Mouse (Mus musculus): ENCODE data around the gene Ltbp1.

Ltbp1 gene

DNA sequence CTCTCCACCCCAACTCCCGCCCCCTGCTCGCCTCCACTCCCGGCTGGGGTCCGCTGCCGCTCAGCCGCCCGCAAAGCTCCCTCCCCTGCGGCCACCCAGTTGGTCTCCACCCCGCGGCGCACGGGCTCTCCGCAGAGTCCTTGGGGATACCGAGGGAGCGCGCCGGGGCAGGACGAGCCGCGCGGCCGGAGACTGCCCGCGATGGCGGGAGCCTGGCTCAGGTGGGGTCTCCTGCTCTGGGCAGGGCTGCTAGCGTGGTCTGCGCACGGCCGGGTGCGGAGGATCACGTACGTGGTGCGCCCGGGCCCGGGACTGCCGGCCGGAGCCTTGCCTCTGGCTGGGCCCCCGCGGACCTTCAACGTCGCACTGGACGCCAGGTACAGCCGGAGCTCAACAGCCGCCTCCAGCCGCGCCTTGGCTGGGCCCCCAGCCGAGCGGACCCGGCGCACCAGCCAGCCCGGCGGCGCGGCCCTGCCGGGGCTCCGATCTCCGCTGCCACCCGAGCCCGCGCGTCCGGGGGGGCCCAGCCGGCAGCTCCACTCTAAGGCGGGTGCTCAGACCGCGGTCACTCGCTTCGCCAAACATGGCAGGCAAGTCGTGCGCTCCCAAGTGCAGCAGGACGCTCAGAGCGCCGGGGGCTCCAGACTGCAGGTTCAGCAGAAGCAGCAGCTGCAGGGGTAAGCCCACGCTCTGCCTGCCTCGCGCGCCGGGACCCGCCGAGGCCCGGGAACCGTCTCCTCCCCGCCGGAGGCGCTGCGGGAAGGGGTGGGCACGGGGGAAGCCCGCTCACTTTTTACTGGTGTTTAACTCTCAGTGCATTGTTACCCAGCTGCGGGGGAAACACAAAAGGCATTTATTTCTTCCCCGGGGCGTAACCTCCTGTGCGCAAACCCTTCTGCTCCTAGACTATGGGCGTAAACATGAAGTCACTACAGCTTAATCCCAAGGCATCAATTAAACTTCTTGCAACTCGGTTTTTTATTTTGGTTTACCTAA lies 615 bp downstream of the Ltbp1 start:
- DNase-seq: peak; percentile 52

DNA sequence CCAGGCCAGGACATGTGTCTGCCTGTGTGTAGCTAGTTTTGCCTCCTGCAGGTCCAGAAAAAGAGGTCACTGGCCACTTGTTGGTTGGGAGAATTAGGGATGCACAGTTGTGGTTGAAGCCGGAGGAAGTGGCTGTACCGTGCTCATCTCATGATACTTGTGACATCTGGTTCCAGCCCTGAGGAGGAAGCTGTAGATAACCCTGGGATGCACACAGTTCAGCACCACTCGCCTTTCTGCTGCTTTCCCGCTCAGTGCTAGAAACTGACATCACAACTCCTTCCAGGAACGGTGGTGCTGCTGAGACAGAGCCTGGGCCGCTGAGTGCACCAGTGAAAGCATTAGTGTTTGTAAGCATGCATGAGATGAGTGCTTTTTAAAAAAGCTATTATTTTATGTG lies 5.6 kb downstream of the Ltbp1 start:
- DNase-seq: no peak

DNA sequence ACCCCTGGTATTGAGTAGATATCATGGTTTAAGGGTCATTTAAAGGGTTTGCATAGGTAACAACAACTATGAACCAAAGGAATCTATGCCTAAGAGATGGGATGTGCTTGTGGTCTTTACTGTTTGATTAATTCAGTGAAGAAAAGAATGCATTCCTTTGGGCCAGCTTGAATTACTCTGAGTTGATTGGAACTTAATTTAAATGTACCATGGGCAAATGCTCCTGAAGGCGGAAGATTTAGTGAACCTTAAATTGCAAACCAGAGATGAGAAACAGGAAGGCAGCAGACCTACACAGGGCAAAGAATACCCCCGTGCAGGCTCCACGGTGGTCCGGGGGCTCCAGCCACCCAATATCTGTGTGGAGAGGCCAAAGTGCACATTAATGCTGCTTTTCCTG lies 7.8 kb downstream of the Ltbp1 start:
- no peak for DNase-seq

DNA sequence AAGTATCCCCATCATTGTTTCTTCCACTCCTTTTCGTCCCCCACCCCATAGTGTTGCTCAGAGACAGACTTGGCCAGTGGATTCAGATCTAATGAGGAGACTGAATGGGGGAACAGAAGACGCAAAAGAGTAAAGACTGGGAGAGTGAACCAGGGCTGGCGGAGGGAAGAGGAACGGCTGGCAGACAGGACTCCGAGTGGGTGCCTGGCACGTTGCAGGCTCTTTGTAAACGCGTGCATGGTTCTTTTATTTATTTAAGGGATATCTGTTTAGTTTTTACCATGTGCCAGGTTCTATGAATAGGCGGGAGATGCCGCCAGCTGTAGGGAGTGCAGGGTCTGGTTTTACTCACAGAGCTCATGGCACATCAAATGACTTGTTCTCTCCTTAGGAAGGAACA lies 8.5 kb downstream of the Ltbp1 start:
- DNase-seq: no peak

DNA sequence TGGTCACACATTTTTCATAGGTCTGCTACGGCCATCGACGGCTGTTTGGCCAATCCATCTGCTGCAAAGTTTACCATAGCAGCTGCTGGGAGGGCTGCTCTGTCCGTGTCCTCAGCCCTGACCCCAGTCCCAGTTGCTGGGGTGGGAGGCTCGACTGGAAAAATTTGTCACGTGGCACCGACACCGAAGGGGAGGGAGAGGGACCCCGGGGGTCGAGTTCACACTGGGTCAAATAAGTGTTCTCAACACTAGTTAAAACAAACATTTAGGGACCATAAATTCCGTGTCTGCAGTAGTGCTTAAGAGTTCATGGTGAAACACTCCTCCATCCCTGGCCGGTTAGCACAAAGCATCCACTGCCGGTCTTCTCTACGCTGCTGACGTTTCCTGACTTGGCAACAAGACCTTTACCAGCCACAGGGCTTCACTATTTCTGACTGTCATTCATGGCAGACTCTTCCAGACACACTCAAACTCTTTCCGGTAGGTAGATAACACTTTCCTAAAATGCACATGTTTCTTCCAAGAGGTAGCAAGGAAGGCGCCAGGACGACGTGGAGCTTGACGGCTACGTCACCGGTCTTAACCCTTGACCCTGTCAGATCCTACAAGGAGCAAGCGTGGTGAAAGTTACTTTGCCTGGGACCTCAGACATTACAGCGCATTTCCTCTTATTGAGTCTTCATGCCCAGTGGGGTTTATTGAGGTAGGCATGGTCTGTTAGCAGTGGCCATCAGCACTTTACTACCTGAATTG lies 9.4 kb downstream of the Ltbp1 start:
- DNase-seq: no peak

DNA sequence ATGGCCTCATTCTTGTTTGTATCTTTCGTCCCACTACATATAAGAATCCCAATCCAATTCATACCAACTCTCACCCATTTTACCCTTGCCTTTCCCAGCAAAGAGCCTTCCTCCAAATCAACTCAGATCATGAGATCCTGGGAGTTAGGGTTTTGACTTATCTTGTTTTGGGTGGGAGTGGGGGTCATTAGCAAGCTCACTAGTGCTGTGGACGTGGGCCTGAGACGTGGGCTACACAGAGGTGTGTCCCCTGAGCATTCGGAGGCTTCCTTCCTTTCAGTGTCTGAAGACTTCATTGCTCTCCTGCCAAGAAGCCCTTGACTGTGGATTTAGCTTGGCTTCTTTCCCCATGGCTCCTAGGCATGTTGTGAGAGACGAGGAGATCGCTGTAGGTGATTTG lies 10.2 kb downstream of the Ltbp1 start:
- no peak for DNase-seq

DNA sequence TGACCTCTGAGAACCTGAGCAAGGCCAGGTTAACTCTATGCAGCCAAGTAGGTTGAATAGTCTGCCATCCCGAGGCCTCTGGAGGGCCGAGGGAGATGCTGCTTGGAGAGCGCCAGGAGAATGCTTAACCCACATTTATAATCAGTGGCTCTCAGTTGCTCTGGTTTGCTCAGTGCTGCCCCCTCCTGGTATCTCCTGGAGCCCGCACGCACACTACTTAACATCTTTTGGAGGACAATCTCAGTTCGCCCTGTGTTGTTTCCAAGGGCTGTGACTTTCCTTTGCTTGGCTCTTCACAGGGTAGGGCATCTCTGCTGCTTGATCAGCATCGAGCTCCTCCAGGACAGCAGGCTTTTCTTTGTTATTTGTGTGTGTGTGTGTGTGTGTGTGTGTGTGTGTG lies 12.1 kb downstream of the Ltbp1 start:
- peak; percentile 21 for DNase-seq

DNA sequence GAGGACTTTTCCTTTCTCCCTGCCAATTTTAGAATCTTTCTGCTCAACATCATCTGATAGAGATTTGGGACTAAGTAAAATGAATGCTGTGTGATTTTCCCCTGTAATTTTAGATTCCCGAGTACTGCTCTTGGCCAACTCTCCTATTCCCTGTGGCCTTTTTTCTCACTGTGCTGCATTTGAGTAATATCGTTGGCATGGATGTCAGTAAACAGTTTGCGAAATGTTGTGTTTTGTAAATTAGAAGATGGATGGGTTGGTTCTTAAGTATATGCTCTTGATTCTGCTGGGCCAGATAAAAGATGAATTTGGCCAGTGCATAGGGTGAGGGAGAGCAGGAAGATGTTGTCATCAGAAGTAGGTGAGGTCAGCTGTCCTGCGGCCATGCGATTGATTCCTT lies 12.8 kb downstream of the Ltbp1 start:
- DNase-seq: no peak

DNA sequence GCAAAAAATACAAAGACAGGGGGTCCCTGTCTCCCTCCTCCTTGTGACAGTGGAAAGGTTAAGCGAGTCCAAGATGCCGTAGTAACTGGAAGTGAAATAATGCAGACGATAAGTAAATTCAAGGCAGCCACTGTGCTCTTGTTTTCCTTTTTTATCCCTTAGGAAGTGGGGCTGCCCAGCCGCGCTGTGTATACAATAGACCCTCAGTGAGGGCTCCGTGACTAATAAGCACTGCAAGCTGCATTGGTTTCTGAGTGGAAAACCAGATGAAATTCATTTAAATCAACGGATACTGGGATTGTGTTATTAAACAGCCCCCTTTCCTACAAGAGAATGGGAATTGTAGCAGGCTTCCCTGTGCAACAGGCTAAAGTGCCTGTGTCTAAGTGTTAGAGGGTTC lies 14.7 kb downstream of the Ltbp1 start:
- DNase-seq: no peak

DNA sequence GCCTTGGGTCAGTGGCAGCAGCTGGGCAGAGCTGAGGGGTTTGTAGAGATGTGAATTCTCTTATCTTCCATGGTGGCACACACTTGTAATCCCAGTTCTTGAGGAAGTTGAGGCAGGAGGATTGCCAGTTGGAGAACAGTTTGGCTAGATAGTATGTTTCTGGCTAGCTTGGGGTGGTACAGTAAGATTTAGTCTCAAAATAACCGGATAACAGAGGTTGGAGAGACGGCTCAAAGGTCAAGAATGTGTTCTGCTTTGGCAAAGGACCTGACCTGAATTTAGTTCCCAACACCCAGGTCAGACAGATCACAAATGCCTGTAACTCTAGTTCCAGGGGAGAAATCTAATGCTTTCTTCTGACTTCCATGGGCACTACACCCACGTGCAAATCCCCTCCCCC lies 15.3 kb downstream of the Ltbp1 start:
- DNase-seq: no peak

DNA sequence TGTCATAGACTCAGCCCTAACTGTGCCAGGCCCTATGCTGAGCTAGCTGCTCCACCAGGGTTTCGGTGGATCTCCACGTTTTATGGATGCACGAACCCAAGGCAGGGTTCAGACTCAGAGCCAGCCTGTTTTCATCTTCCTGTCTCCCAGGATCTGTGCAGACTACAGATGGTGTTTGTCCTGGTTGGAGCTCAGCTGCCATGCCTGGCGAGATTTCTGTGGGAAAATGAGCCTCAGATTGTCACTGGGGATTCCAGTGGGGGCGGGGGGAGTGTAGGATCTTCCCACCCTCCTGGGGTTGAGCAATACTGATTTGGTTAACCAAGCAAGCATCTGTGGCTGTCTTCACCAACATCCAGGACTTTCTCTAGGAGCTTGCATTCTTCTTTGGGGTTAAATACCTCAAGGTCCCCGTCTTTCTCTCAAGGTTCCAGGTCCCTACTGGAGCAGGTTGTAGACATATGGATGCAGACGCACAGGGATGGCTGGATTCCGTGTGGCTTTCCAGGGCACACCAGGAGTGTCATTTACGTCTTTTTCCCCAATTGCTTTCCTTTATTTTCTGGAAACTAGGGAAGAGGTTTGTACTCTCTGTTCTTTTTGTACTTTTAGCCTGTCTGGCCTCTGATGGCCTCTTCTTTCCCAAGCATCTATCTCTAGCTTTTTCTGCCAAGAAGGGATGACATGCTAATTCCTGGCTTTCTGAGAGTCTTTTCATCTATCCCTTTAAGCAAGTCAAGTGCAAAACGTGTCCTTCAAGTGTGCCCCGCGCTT lies 22.2 kb downstream of the Ltbp1 start:
- DNase-seq: no peak

DNA sequence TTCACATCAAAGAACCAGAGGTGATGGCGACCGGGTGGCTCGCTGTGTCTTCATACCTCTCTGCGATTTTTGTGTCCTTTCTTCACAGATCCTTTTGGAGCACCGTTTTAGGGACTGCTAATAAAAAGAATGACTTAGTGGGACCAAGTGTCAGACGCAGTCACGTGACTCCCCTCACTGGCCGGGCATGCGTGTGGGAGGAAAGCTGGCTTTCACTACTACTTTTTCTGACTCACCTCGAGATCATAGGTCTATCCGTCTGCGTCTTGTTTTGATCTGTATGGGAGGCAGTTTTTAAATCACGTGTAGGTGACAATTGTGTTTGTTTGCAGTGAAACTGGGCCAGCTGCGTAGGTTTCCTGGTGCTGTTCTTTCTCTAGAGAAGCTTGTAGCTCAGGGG lies 28.0 kb downstream of the Ltbp1 start:
- no peak for DNase-seq

DNA sequence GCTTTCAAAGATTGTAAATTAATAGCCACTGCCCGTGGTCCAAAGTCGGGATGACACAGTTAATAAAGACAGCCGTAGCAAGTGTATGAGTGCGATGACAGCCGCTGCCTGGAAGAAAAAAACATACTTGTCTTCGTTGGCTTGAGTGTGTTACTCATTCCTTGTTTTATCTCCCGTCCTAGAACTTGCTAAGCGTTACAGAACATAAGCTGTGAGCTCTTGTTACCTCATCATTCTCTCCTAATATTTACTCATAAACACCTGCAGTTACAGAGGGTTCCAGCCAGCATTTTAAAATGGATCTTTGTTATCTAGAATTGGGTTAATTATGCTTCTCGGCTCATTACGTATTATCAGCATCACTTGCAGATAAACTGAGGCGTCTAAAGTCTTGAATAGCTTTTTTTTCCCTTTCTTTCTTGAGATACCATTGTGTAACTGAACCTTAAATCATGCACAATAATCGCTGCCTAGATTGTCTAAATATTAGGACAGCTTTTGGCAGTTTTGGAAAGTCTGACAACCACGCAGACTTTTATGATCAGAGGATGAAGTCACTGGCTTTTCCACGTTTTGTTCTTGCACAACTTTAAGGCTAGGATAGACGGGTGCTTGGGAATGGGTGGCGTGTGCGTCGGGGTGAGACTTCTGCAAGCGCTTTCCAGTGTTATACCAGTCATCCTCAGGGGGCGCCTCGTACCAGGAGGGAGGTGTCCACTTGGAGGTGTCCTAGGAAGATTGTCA lies 28.7 kb downstream of the Ltbp1 start:
- DNase-seq: no peak

DNA sequence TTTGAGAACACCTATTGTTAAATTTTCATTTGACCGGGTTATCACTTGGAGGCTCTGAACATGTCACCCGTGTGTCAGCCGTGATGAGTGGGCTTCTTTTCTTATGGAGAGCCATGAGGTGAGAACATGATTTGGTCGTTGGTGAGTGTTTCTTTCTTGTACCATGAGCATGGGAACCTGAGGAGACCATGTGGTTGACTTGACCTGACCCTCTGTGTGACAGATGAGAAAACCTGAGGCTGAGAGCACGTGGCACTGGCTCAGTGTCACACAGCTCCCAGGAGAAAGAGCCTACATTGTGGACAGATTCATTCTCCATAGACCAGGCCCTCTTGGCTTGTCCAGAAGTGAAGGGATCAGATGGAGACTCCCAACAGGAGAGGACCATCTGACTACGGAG lies 31.5 kb downstream of the Ltbp1 start:
- DNase-seq: no peak

DNA sequence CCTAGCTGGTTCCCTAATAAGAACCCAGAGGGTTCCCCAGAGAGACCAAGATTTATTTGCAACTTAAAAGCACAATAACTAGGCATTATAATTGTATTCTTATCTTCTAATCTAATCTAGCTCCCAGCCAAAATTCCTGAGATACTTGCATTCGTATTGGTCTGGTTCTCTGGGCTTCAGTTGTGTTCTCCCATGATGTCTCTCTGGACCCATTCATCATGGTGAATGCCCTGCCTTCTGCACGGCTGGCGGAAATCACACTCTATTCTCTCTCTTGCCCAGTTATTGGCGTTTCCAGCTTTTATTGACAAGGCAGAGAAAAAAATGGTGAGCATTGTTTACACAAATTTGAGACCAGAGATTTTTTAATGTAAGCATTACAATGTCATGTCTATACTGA lies 33.6 kb downstream of the Ltbp1 start:
- no peak for DNase-seq

DNA sequence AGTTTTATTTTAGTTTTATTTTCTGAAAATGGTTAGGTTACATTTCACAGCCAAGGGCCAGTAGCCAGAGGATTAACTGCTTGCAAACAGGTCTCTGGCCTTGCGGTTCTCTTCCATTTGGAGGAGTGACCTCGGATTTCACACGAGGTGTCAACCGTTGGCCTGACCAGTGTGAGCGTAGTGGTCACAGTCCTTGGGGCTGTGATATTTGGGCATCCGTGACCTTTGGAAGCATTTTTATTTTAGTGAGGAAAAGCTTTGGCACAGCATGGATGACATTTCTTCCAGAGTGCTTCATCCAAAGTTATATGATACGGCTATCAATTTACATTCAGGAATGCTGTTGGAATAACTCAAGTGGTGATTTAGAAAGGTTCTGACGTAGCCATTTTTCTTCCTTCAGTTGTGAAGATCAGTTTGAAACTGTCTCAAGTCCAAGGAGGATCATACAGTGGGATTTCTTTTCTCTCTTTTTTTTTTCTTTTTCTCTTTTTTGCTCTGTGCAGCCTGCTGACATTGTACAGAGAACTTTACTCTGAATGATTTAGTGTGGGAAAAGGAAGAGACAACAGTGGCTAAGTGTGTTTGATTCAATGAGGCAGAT lies 44.1 kb downstream of the Ltbp1 start:
- DNase-seq: no peak

DNA sequence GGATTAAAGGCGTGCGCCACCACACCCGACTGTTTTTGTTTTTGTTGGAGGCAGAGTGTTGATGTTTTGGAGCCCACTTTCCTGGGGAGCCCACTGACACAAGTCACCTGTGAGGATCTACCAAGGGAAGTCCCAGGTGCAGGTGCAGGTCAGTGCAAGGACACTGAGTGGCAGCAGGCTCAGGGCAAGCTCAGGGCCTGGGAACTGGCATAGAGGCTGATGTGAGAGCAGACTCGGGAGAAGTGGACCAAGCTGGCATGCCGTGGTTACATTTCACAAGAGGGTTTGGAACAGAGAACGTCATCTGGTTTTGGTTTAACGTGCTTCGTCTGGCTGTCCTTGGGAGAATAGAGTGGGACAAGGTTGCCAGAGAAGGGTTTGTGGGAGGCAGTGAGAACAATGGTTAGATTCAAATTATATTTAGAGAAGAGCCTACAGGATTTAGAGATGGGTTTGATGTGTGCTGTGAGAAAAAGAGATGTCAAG lies 46.1 kb downstream of the Ltbp1 start:
- DNase-seq: no peak

DNA sequence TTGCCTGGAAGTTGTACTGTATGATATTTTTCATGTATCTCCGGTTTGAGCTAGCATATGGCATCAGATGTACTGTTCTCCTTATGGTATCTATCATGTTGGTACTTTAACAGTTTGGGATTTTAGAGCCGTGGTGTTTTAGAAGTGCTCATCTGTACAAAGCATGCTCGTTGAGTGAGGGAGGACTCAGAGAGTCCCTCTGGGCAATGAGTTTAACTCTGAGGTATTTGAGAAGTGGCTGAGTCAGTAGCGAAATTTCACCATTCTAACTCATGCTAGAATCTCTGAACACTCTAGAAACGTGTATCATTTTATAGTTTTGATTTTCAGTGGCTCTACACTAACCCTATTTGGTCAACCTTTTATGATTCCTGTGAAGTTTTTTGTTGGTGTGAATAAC lies 49.9 kb downstream of the Ltbp1 start:
- no peak for DNase-seq

DNA sequence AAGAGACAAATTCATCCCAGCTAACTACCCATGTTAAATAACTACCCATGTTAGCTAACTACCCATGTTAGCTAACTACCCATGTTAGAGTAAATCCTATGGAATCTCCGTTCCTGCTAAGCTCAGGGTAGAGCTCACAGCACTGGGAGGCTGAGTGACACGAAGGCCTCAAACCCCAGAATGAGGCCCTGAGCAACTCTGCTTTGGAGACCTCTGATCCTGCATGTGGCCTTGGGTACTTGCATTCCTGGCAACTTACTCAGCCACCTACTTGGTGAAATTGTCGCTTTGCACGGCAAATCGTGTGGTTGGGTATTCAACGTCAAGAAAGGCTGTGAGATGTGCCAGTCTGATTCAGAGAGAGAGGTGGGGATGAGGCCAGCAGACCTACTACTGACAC lies 50.6 kb downstream of the Ltbp1 start:
- DNase-seq: no peak

DNA sequence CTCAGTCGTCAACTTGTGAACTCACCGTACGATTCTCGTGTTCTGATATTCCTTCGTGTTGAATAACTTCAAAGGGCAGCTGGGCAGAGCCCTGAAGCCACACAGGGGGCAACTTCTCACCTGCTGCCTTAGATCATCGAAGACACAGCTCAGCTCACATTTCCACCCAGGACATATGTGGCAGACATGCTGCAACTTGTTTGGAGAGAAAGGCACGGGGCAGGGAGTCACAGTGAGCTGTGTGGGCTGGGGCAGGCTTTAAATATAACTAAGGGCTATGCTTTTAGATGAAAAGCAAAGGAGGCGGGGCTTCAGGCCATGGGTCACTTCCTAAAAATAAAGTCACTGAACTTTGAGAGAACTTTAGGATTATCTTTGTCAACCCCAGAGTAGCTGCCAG lies 51.3 kb downstream of the Ltbp1 start:
- no peak for DNase-seq

DNA sequence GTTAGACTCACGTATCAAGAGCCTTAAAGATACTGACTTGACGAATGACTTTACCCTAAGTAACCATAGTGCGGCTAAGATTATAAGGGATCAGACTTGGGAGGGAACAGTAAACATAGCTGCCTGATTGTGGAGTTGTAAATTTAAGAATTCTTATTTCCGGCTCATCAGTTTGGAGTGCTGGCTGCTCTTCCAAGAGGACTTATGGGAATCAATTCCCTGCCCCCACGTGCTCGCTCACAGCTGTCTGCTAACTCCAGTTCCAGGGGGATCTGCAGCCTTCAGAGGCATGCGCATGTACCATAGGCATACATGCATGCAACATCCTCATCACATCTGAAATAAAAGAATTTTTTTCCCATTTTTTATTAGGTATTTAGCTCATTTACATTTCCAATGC lies 61.0 kb downstream of the Ltbp1 start:
- no peak for DNase-seq

DNA sequence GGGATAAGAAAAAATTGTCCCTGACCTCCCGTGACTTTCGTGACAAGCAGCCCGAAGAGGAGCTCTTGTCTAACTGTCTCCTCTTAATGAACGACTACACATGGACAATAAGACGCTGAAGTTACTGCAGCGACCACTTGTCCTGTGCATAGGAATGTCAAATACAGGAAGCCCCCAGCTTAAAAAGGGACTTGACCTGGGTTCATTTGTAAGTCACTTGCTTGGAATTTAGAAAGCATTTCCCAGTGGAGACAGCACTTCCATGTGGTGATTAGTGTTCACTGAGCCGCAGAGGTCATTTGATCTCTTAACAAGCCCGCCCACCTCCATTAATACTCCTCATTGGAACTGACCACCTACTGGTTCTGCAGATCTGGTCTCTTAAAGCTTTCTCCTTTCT lies 61.9 kb downstream of the Ltbp1 start:
- no peak for DNase-seq

All from kidney, adult 18-20 months (tissue).